Comparison of ENCODE assay signal across 10 mouse cellular contexts in genomic region chr3:115936734-115937599, GRCm38 (mm10). TPM values are rescaled to one million over a fixed set of nuclear protein-coding genes. Genes with fewer than 3 reads are reported as not detected.
A peak's percentile ranks its signal among the peaks of the same experiment; 100 is the strongest.
DNase-seq lines count a peak whose midpoint lies in the region; ATAC-seq lines count a peak whose summit lies in the region.
"Had no signal": no experiment of that assay in that cellular context is flagged by ENCODE, and none has a peak within 500 bp of the region (broad histone marks: within the 10 kb centered on the region; RNA-seq: fewer than 3 reads in every experiment).

No protein-coding gene starts in this region.

- no peak overlapping the region for H3K9ac ChIP-seq in hindbrain, embryonic 14.5 days
- no peak overlapping the region for H3K9ac ChIP-seq in midbrain, embryonic 13.5 days (replicated peaks)
- H3K9ac ChIP-seq: embryonic facial prominence, embryonic 15.5 days had no signal

- H3K36me3 ChIP-seq in hindbrain, embryonic 10.5 days = peaks cover 28% of the 10 kb centered on the region
- peaks cover 31% of the 10 kb centered on the region for H3K36me3 ChIP-seq in hindbrain, embryonic 14.5 days (replicated peaks; ENCODE audit: control insufficient read depth, insufficient read depth)
- peaks cover 35% of the 10 kb centered on the region for H3K36me3 ChIP-seq in embryonic facial prominence, embryonic 10.5 days (replicated peaks)
- peaks cover 37% of the 10 kb centered on the region for H3K36me3 ChIP-seq in midbrain, embryonic 13.5 days

- ATAC-seq in hindbrain, embryonic 14.5 days (ENCODE audit: low FRiP score) = no peak
- ATAC-seq in midbrain, embryonic 13.5 days = peak; percentile 53; the same call in 1 of the 2 replicates

- no peaks in the 10 kb centered on the region for H3K27me3 ChIP-seq in hindbrain, embryonic 10.5 days (ENCODE audit: insufficient read depth, poor library complexity, severe bottlenecking)
- no peaks in the 10 kb centered on the region for H3K27me3 ChIP-seq in hindbrain, embryonic 14.5 days (ENCODE audit: control insufficient read depth, insufficient read depth, low read length)
- H3K27me3 ChIP-seq in embryonic facial prominence, embryonic 10.5 days (replicated peaks; ENCODE audit: low read depth, poor library complexity, severe bottlenecking) = no peaks in the 10 kb centered on the region
- H3K27me3 ChIP-seq in midbrain, embryonic 13.5 days = no peaks in the 10 kb centered on the region
- H3K27me3 ChIP-seq: embryonic facial prominence, embryonic 15.5 days had no signal

- peak; percentile 42 for DNase-seq in hindbrain, embryonic 10.5 days (ENCODE audit: low spot score)
- DNase-seq in hindbrain, embryonic 14.5 days (ENCODE audit: low spot score) = no peak
- peak; percentile 76 for DNase-seq in CD4-positive helper T cell, adult 2 months (ENCODE audit: low read depth, low spot score)
- peak; percentile 39 for DNase-seq in adrenal gland, adult 2 months
- peak; percentile 49 for DNase-seq in embryonic facial prominence, embryonic 10.5 days (ENCODE audit: low spot score)
- peak; percentile 47 for DNase-seq in kidney, postnatal 14 days
- peak; percentile 84 for DNase-seq in thymus, postnatal 14 days

- H3K9me3 ChIP-seq in hindbrain, embryonic 10.5 days = no peaks in the 10 kb centered on the region
- no peaks in the 10 kb centered on the region for H3K9me3 ChIP-seq in hindbrain, embryonic 14.5 days (ENCODE audit: control insufficient read depth, low read length)
- no peaks in the 10 kb centered on the region for H3K9me3 ChIP-seq in embryonic facial prominence, embryonic 10.5 days
- no peaks in the 10 kb centered on the region for H3K9me3 ChIP-seq in midbrain, embryonic 13.5 days
- H3K9me3 ChIP-seq: embryonic facial prominence, embryonic 15.5 days had no signal

- no peak overlapping the region for H3K4me3 ChIP-seq in hindbrain, embryonic 10.5 days
- no peak overlapping the region for H3K4me3 ChIP-seq in hindbrain, embryonic 14.5 days (replicated peaks; ENCODE audit: low read length)
- H3K4me3 ChIP-seq in embryonic facial prominence, embryonic 10.5 days = no peak overlapping the region
- H3K4me3 ChIP-seq in midbrain, embryonic 13.5 days (replicated peaks) = no peak overlapping the region
- H3K4me3 ChIP-seq: embryonic facial prominence, embryonic 15.5 days had no signal

- WGBS in hindbrain, embryonic 10.5 days = 58% methylated on average over 4 of the region's 4 CpGs
- 54% methylated on average over 4 of the region's 4 CpGs for WGBS in hindbrain, embryonic 14.5 days
- 54% methylated on average over 4 of the region's 4 CpGs for whole genome bisulfite sequencing in embryonic facial prominence, embryonic 10.5 days
- 64% methylated on average over 4 of the region's 4 CpGs for WGBS in midbrain, embryonic 13.5 days

- no peak overlapping the region for H3K4me2 ChIP-seq in hindbrain, embryonic 14.5 days (replicated peaks)
- no peak overlapping the region for H3K4me2 ChIP-seq in midbrain, embryonic 13.5 days (replicated peaks)
- H3K4me2 ChIP-seq: embryonic facial prominence, embryonic 15.5 days had no signal

- no peak overlapping the region for H3K27ac ChIP-seq in hindbrain, embryonic 10.5 days
- H3K27ac ChIP-seq in hindbrain, embryonic 14.5 days = no peak overlapping the region
- H3K27ac ChIP-seq in embryonic facial prominence, embryonic 10.5 days (replicated peaks) = no peak overlapping the region
- H3K27ac ChIP-seq in midbrain, embryonic 13.5 days = no peak overlapping the region
- H3K27ac ChIP-seq: embryonic facial prominence, embryonic 15.5 days; macrophage had no signal

- H3K4me1 ChIP-seq in hindbrain, embryonic 10.5 days (replicated peaks) = no peaks in the 10 kb centered on the region
- H3K4me1 ChIP-seq in hindbrain, embryonic 14.5 days (replicated peaks; ENCODE audit: control insufficient read depth, insufficient read depth, low read length) = no peaks in the 10 kb centered on the region
- H3K4me1 ChIP-seq in embryonic facial prominence, embryonic 10.5 days = no peaks in the 10 kb centered on the region
- H3K4me1 ChIP-seq in midbrain, embryonic 13.5 days (replicated peaks) = no peaks in the 10 kb centered on the region
- H3K4me1 ChIP-seq: embryonic facial prominence, embryonic 15.5 days had no signal

RNA-seq across cellular contexts. Expression of gene Dph5, which starts 49.3 kb away (rescaled TPM):
- 27.4 and 30.3 TPM in 2 replicates for polyA plus RNA-seq in hindbrain, embryonic 10.5 days (2016; fragmentation: Nextera tagmentation; extraction: Ambion mirVana)
- 24.5 and 25.0 TPM in 2 replicates for polyA plus RNA-seq in hindbrain, embryonic 14.5 days (2014; fragmentation: Nextera tagmentation; extraction: Ambion mirVana)
- total RNA-seq in adrenal gland, adult 2 months (2021) = 10 to 100 TPM; 16.8 to 18.9 TPM
- 1.3 and 2.1 TPM in 2 replicates for polyA plus RNA-seq in adrenal gland, adult 2 months (2012; rRNA removed)
- polyA plus RNA-seq in embryonic facial prominence, embryonic 10.5 days (2016; fragmentation: Nextera tagmentation; extraction: Ambion mirVana) = 30.4 and 30.5 TPM in 2 replicates
- polyA plus RNA-seq in midbrain, embryonic 13.5 days (2015; fragmentation: Nextera tagmentation; extraction: Ambion mirVana) = 26.2 and 28.5 TPM in 2 replicates
